Mouse (Mus musculus) cerebellum, adult 8-10 months (tissue): ENCODE data around the gene Leng9.

ENCODE experiments used
- DNase-seq: peaks from one replicate; pipeline ENCODE4 v3.0.0; 2022

Gene Leng9

GRCm38 (mm10) chr7:4122076-4122768, 28.0 kb downstream of the Leng9 start:
- DNase-seq: peak; percentile 17

GRCm38 (mm10) chr7:4119976-4120921, 29.9 kb downstream of the Leng9 start:
- peak; percentile 26 for DNase-seq

- DNase-seq: peak; percentile 79
Measured at GRCm38 (mm10) chr7:4119344-4119902, 30.8 kb downstream of the Leng9 start, which contains the start of gene Ttyh1. Gene Ttyh1, plus strand, starts transcription at chr7:4119408.

GRCm38 (mm10) chr7:4117050-4117814, 32.9 kb downstream of the Leng9 start:
- no peak for DNase-seq

GRCm38 (mm10) chr7:4111766-4112165, 38.4 kb downstream of the Leng9 start:
- no peak for DNase-seq

GRCm38 (mm10) chr7:4103411-4103810, 46.8 kb downstream of the Leng9 start:
- DNase-seq: peak; percentile 41

- no peak for DNase-seq
Measured at GRCm38 (mm10) chr7:4101144-4101543, 49.0 kb downstream of the Leng9 start.

GRCm38 (mm10) chr7:4098832-4099231, 51.3 kb downstream of the Leng9 start:
- DNase-seq: no peak

GRCm38 (mm10) chr7:4098301-4098700, 51.9 kb downstream of the Leng9 start:
- DNase-seq: no peak
